Mouse (Mus musculus): ENCODE measurements at regions not wholly inside any gene's neighbourhood (a gene's known extent, or its start where the extent isn't known, plus 50 kb on each side); places are given as distances from the start of the nearest gene placed in this dataset.

DNA sequence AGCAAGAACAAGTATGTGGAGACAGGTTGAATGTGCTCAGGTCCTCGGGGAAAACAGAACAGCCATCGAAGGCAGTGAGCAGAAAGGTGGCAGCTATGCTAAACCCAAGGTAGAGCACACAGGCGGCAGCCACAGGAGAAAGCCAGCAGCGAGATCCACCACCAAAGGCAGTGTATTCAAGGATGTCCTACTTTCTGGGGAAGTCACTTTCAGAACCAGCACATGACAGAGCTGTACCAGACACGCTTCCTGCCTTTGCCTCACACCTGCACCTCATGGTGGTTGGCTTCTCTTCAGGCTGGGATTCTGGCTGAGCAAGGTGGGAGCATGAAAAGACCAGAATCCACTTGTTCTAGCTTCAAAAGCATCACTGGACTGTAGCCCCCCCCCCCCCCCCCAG lies 168.0 kb downstream of the Cdh26 start:
- Histone ChIP-seq H3K4me1 (replicated peaks) (peaks cover 29% of the 10 kb centered on the region), H3K36me3 (no peaks in the 10 kb centered on the region), H3K9me3 (no peaks in the 10 kb centered on the region), H3K27ac (replicated peaks) (no peak overlapping the region), H3K27me3 (no peaks in the 10 kb centered on the region), H3K4me3 (no peak overlapping the region), H3K4me2 (no peak overlapping the region), H3K9ac (no peak overlapping the region)
- WGBS = 93% methylated on average over 5 of the region's 5 CpGs
- no peak for ATAC-seq (ENCODE audit: low FRiP score, low read depth)

DNA sequence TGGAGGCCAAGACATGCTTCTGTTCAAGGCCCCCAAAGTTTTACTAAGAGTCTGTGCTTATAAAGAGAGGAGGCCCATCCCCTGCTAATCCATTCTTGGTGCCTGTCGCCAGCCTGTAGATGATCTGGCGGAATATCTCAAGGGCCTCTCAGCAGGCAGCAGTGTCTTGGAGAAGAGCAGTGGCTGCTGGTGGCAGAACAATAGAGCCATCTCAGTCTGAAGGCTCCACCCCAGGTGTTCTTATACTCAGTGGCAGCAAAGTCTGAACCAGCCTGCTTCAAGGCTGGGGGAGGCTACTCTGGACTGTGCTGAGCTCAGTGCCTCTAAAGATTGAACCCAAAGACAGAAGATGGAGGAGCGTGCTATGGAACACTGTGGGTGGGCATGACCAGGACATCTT lies 168.5 kb downstream of the Cdh26 start:
- no peaks in the 10 kb centered on the region for H3K27me3 ChIP-seq
- no peak overlapping the region for H3K4me3 ChIP-seq
- no peaks in the 10 kb centered on the region for H3K9me3 ChIP-seq
- peaks cover 26% of the 10 kb centered on the region for H3K4me1 ChIP-seq (replicated peaks)
- no peak overlapping the region for H3K9ac ChIP-seq
- ATAC-seq (ENCODE audit: low FRiP score, low read depth) = no peak
- H3K36me3 ChIP-seq = no peaks in the 10 kb centered on the region
- WGBS = 67% methylated on average over 3 of the region's 3 CpGs
- no peak overlapping the region for H3K27ac ChIP-seq (replicated peaks)
- H3K4me2 ChIP-seq = no peak overlapping the region

DNA sequence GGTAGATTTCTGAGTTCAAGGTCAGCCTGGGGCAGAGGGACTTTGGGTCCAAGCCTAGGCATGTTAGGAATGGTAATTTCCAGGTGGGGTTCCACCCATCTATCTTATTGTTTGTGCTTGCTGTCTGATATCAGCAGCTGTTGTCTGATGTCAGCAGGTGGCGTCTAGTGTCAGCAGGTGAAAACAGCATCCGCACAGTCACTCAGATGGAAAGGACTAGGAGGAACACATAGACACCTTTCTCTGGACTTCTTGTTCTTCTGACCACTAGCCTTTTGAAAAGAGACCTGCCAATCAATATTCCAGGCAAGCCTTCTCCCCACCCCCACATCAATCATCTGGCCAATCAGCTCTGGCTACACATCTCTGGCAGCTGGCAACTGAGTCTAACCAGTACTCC lies 173.1 kb downstream of the Cdh26 start:
- H3K4me2 ChIP-seq = no peak overlapping the region
- 74% methylated on average over 2 of the region's 2 CpGs for WGBS
- no peak overlapping the region for H3K27ac ChIP-seq (replicated peaks)
- H3K9me3 ChIP-seq = no peaks in the 10 kb centered on the region
- H3K4me3 ChIP-seq = no peak overlapping the region
- no peaks in the 10 kb centered on the region for H3K27me3 ChIP-seq
- ATAC-seq (ENCODE audit: low FRiP score, low read depth) = no peak
- no peak overlapping the region for H3K9ac ChIP-seq
- H3K36me3 ChIP-seq = no peaks in the 10 kb centered on the region
- H3K4me1 ChIP-seq (replicated peaks) = no peaks in the 10 kb centered on the region

DNA sequence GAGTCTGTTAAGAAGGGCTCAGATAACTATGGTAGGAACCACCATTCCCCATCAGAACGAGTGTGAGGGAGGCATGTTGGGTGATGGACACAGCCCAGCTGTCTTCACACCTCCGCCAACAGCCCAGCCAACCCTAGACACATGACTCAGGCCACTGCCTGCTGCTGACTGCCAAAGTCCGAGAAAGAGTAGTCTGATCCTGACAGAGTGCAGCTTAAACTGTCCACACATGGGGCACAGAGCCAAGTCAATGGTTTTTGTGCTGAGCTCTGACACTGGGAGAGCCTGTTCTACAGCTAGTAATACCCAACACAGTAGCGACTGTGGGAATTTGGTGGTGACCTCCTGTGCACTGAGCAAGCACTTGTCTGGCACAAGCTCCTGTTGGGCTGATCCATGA lies 176.4 kb downstream of the Cdh26 start:
- ATAC-seq (ENCODE audit: low FRiP score, low read depth) = peak; percentile 51; the same call in 1 of the 2 replicates
- 71% methylated on average over 4 of the region's 4 CpGs for WGBS

DNA sequence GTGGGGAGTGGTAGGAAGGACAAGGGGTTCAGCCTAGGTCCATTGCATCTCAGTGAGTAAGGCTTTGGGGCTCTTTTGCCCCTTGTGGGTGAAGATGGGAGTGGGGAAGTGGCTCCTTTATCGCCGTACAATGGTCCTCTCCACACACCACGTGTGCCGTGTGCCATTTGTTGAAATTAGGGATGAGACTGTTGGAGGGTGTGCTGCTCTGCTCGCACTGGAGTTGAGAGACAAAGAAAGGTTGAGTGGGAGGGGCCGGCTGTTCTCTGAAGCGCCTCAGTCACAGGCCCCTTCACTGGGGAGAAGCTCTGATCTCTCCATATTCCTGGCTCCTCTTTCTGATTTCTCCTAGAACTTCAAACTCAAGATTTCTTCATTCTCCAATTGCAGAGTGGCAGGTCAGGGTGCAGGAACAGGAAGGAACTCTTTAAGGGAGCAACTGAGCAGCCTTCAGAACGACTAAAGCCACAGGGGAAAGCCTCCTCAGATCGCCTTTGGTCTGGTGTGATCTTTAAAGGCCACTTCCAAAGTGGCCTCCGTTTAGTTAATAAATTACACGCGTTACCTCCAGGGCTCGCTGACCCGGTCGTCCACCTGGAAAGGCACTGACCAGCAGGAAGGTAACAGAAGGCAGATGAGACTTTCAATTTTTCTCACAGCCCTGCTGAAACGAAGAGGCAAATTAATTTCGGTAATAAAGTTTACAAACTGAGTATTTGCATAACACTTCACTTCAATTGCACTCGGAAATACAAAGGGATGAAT lies 180.1 kb downstream of the Cdh26 start:
- no peaks in the 10 kb centered on the region for H3K9me3 ChIP-seq
- no peaks in the 10 kb centered on the region for H3K27me3 ChIP-seq
- no peak overlapping the region for H3K4me3 ChIP-seq
- 52% methylated on average over 18 of the region's 18 CpGs for WGBS
- no peaks in the 10 kb centered on the region for H3K4me1 ChIP-seq (replicated peaks)
- ATAC-seq (ENCODE audit: low FRiP score, low read depth) = 0 out of 2 replicates have a peak, but pooled peaks have one; percentile 27
- no peaks in the 10 kb centered on the region for H3K36me3 ChIP-seq
- H3K4me2 ChIP-seq = no peak overlapping the region
- no peak overlapping the region for H3K27ac ChIP-seq (replicated peaks)
- no peak overlapping the region for H3K9ac ChIP-seq

More for the DNA sequence above, 176.4 kb downstream of the Cdh26 start:
- no peak overlapping the region for H3K4me3 ChIP-seq
- no peaks in the 10 kb centered on the region for H3K4me1 ChIP-seq (replicated peaks)
- no peak overlapping the region for H3K4me2 ChIP-seq
- H3K36me3 ChIP-seq = no peaks in the 10 kb centered on the region
- H3K27ac ChIP-seq (replicated peaks) = no peak overlapping the region
- H3K9ac ChIP-seq = no peak overlapping the region
- no peaks in the 10 kb centered on the region for H3K9me3 ChIP-seq
- no peaks in the 10 kb centered on the region for H3K27me3 ChIP-seq

DNA sequence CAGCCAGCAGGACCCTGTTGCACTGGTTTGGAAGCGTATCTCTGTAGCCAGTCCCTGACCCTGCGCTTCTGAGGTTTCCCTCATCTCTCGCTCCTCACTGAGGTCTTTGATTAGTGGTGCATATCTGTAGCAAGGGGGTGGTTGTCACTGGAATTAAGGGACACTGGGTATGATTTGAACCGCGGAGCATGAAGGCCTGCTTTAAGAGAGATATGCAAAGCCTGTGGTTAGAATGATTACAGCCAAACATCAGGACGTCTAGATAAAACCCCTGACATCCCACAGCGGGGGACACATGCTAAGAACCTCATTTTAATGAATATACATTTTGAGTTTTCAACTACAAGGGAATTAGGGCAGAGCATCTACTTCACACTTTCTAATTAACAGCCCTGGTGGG lies 184.4 kb downstream of the Cdh26 start:
- WGBS = 54% methylated on average over 7 of the region's 7 CpGs
- H3K27ac ChIP-seq (replicated peaks) = no peak overlapping the region
- no peak overlapping the region for H3K4me3 ChIP-seq
- H3K27me3 ChIP-seq = no peaks in the 10 kb centered on the region
- H3K9me3 ChIP-seq = no peaks in the 10 kb centered on the region
- no peak overlapping the region for H3K4me2 ChIP-seq
- H3K9ac ChIP-seq = no peak overlapping the region
- ATAC-seq (ENCODE audit: low FRiP score, low read depth) = no peak
- H3K36me3 ChIP-seq = no peaks in the 10 kb centered on the region
- peaks cover 4% of the 10 kb centered on the region; the same call in 1 of the 2 replicates for H3K4me1 ChIP-seq (replicated peaks)

DNA sequence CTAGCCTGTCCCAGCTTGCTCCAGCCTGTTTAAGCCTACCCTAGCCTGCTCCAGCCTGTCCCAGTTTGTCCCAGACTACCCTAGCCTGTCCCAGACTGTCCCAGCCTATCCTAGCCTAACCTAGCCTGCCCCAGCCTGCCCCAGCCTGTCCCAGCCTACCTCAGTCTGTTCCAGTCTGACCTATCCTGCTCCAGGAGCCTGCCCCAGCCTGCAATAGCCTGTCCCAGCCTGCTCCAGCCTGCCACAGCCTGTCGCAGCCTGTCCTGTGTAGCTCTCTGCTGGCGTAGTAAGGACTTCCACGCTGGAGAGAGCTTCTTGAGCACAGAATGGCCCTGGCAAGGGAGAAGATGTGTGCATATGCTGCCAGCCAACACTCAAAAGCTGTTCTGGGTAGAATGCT lies 192.5 kb downstream of the Cdh26 start:
- Histone ChIP-seq H3K27me3 (0 out of 2 replicates have a peak, but pooled peaks cover 5% of the 10 kb centered on the region), H3K9ac (no peak overlapping the region), H3K36me3 (no peaks in the 10 kb centered on the region), H3K9me3 (no peaks in the 10 kb centered on the region), H3K4me3 (no peak overlapping the region), H3K4me1 (replicated peaks) (peaks cover 2% of the 10 kb centered on the region; the same call in 1 of the 2 replicates), H3K27ac (replicated peaks) (no peak overlapping the region), H3K4me2 (no peak overlapping the region)
- 69% methylated on average over 3 of the region's 3 CpGs for WGBS
- ATAC-seq (ENCODE audit: low FRiP score, low read depth) = no peak; the same call in 1 of the 2 replicates

DNA sequence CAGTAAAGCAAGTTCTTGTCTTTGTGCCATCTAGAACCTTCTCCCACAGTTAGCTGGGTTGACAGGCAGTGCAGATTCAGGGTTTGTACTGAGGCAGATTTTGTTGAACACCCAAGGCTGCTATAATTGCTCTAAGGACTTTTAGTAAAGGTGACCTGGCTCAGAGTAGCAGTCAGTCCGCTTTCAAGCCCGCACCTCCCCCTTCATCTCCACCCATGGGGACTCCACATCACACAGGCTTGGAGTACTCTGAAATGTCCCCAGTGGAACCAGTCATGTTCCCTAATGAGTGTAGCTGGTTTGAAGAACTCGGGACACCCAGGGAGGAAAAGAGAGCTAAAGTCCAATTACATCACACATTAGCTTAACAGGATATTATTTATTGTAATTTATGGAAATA lies 194.1 kb downstream of the Cdh26 start:
- Histone ChIP-seq H3K27ac (replicated peaks) (no peak overlapping the region), H3K9me3 (no peaks in the 10 kb centered on the region), H3K36me3 (no peaks in the 10 kb centered on the region), H3K4me3 (no peak overlapping the region), H3K27me3 (0 out of 2 replicates have a peak, but pooled peaks cover 5% of the 10 kb centered on the region), H3K9ac (no peak overlapping the region), H3K4me1 (replicated peaks) (peaks cover 9% of the 10 kb centered on the region; the same call in 1 of the 2 replicates), H3K4me2 (no peak overlapping the region)
- WGBS = 58% methylated on average over 3 of the region's 3 CpGs
- ATAC-seq (ENCODE audit: low FRiP score, low read depth) = no peak

DNA sequence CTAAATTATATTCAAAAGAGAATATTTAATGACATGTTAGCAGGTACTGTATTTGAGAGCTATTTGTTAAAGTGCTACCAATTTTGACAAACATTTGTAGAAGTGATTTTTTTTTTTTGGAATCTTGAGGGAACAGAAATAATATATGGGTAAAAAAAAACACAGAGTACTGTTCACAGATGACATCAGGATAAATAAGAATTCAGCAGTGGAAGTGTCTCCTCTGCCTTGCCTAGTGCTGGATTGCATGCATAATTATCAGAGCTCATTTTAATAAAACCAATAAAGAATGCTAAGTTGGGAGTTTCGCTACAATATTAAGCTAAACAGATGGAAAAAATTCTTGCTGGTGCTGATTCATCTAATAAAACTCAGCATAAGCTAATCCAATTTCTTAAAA lies 194.6 kb downstream of the Cdh26 start:
- H3K36me3 ChIP-seq = no peaks in the 10 kb centered on the region
- no peak overlapping the region for H3K27ac ChIP-seq (replicated peaks)
- H3K9ac ChIP-seq = no peak overlapping the region
- no peak for ATAC-seq (ENCODE audit: low FRiP score, low read depth)
- H3K4me1 ChIP-seq (replicated peaks) = peaks cover 9% of the 10 kb centered on the region; the same call in 1 of the 2 replicates
- H3K4me2 ChIP-seq = no peak overlapping the region
- H3K9me3 ChIP-seq = no peaks in the 10 kb centered on the region
- 0 out of 2 replicates have a peak, but pooled peaks cover 5% of the 10 kb centered on the region for H3K27me3 ChIP-seq
- no peak overlapping the region for H3K4me3 ChIP-seq
- WGBS = 69% methylated on average over 1 of the region's 1 CpGs

DNA sequence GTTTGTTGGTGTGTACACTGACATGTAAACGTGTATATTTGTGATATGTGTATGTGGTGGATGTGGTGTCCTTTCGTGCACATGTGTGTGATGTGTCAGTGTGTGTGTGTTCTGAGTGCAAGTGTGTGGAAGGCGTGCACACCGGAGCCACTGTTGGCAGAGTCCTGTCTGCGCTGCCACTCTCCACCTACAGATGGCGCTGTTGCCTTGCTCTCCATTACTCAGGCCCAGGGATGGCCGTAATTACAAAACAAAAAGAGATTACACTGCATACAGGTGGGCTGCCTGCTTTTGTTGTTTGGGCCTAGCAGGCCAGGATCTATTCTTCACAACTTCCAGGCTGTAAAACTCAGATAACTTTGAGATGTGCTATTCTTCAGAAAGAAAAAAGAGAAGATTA lies 199.4 kb downstream of the Cdh26 start:
- ATAC-seq (ENCODE audit: low FRiP score, low read depth) = peak; percentile 47; the same call in 1 of the 2 replicates
- Histone ChIP-seq H3K27me3 (0 out of 2 replicates have a peak, but pooled peaks cover 3% of the 10 kb centered on the region), H3K27ac (replicated peaks) (no peak overlapping the region), H3K36me3 (no peaks in the 10 kb centered on the region), H3K9me3 (no peaks in the 10 kb centered on the region), H3K4me1 (replicated peaks) (peaks cover 14% of the 10 kb centered on the region; the same call in 1 of the 2 replicates), H3K4me2 (no peak overlapping the region), H3K9ac (no peak overlapping the region), H3K4me3 (no peak overlapping the region)
- WGBS = 21% methylated on average over 7 of the region's 7 CpGs

DNA sequence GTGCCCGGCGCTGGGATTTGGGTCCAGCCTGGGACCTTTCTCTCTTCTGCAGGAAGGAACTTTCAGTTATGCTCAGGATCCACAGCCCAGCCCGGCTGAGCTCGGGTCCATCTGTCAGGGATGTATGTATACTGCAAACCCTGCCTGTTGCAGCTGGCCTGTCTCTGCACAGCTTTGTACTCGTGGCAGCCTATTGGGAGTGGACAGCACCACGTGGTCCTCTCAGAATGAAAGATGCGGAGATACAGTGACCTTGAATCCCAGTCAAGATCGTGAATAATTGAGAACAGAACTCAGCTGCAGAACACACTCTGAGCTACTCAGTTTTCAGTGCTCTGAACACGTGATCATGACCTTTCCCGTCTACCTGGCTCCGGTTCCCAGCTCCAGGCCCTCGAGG lies 200.2 kb downstream of the Cdh26 start:
- Histone ChIP-seq H3K4me1 (replicated peaks) (peaks cover 18% of the 10 kb centered on the region), H3K9me3 (no peaks in the 10 kb centered on the region), H3K4me2 (no peak overlapping the region), H3K36me3 (no peaks in the 10 kb centered on the region), H3K9ac (no peak overlapping the region), H3K27me3 (0 out of 2 replicates have a peak, but pooled peaks cover 3% of the 10 kb centered on the region), H3K4me3 (no peak overlapping the region), H3K27ac (replicated peaks) (no peak overlapping the region)
- no peak for ATAC-seq (ENCODE audit: low FRiP score, low read depth)
- WGBS = 82% methylated on average over 12 of the region's 12 CpGs

DNA sequence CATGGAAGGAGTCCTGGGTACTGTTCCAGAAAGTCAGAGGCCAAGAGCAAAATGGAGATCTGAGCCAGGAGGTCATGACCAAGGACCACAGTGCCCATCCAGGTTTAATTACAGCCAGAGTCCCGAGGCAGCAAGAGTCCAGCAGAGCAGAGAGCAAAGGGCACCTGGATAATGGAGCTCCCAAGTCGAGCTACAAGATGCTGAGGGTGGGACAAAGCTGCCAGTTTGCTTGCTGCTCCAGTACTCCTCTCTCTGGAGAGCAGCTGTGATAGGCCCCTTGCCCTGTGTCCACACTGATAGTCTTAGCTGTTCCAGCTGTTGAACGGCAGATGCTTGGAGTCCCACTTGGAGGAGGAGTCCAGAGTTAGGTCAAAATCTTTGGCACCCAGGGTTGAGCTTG lies 201.0 kb downstream of the Cdh26 start:
- peaks cover 25% of the 10 kb centered on the region for H3K4me1 ChIP-seq (replicated peaks)
- 0 out of 2 replicates have a peak, but pooled peaks cover 3% of the 10 kb centered on the region for H3K27me3 ChIP-seq
- H3K4me3 ChIP-seq = no peak overlapping the region
- H3K36me3 ChIP-seq = no peaks in the 10 kb centered on the region
- no peaks in the 10 kb centered on the region for H3K9me3 ChIP-seq
- H3K9ac ChIP-seq = no peak overlapping the region
- no peak for ATAC-seq (ENCODE audit: low FRiP score, low read depth)
- no peak overlapping the region for H3K27ac ChIP-seq (replicated peaks)
- no peak overlapping the region for H3K4me2 ChIP-seq
- 54% methylated on average over 3 of the region's 3 CpGs for WGBS

Measured in hindbrain, embryonic 15.5 days (tissue).